Mouse (Mus musculus) kidney, embryonic 16.5 days (tissue): Measurements from ENCODE around the gene Ap1m2. TPM values are rescaled to one million over a fixed set of nuclear protein-coding genes. Genes with fewer than 3 reads are reported as not detected.
A peak's percentile ranks its signal among the peaks of the same experiment; 100 is the strongest.

Source experiments
- ATAC-seq: fragments of 200-750 bp; cut with Nextera tagmentation; 2 replicates; pipeline ENCODE4 v1.8.0; 2017; ENCODE audit warnings: moderate TSS enrichment; ENCODE audit not compliant: low FRiP score, low TSS enrichment
- H3K27ac ChIP-seq: fragments of 300-500 bp; sonication (generic); 2 replicates; pipeline ENCODE4 v1.5.1; 2014; ENCODE audit warnings: low read length
- H3K27me3 ChIP-seq: fragments of 300-500 bp; sonication (generic); 2 replicates; pipeline ENCODE4 v1.6.1; 2014; ENCODE audit warnings: low read length, control low read depth, mixed read lengths; ENCODE audit not compliant: insufficient read depth
- H3K36me3 ChIP-seq: fragments of 300-500 bp; sonication (generic); 2 replicates; pipeline ENCODE4 v1.6.1; 2014; ENCODE audit warnings: low read length, control low read depth, mixed read lengths; ENCODE audit not compliant: insufficient read depth
- H3K4me1 ChIP-seq: fragments of 300-500 bp; sonication (generic); 2 replicates; pipeline ENCODE4 v1.6.1; 2014; ENCODE audit warnings: low read length, control low read depth, mixed read lengths; ENCODE audit not compliant: insufficient read depth
- H3K4me2 ChIP-seq: fragments of 300-500 bp; sonication (generic); replicated peaks from 2 replicates; pipeline ENCODE4 v1.6.1; 2014; ENCODE audit warnings: low read depth, low read length
- H3K4me3 ChIP-seq: fragments of 300-500 bp; sonication (generic); 2 replicates; pipeline ENCODE4 v1.5.1; 2014; ENCODE audit warnings: mild to moderate bottlenecking, low read length
- H3K9ac ChIP-seq: fragments of 300-500 bp; sonication (generic); replicated peaks from 2 replicates; pipeline ENCODE4 v1.6.1; 2014; ENCODE audit warnings: low read length
- H3K9me3 ChIP-seq: fragments of 300-500 bp; sonication (generic); 2 replicates; pipeline ENCODE4 v1.6.1; 2016; ENCODE audit warnings: low read length, control low read depth
- WGBS: fragments of 180-500 bp; shearing (Covaris S2); extraction: QIAGEN DNeasy Blood & Tissue Kit; methylation state at CpG from one replicate; pipeline ENCODE4 v1.1.7; 2014; 5-methylcytosine and 5-hydroxymethylcytosine counted together
- polyA plus RNA-seq: library from polyadenylated mRNA; unstranded; fragments of >200 nt; fragmentation: Nextera tagmentation; extraction: Ambion mirVana; gene quantifications from 2 replicates; pipeline ENCODE4 v1.2.1, GENCODE M21; 2015

Gene Ap1m2
- 45.2 and 48.9 TPM in 2 replicates for polyA plus RNA-seq

DNA sequence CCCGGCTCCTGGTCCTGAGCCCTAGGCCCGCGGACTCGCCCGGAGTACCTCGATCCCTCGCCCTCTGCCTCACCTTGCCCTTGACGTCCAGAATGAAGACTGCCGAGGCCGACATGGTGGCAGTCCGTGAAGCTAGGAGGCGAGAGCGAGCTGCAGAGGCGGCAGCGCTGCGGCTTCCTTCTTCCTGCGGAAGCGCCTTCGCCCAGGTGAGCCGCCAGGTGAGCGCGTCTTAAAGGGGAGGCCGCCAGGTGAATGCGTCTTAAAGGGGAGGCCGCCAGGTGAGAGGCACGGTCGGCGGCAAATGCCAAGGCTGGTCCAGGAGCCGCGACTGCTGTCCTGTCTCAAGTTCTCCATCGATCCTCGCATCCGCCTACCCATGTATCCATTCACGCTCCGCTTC is at the start of gene Ap1m2:
Ap1m2 (minus strand) TSS at position 204 of the 400 bp plus-strand sequence.
- H3K4me2 ChIP-seq = peak within 1 kb of the TSS; percentile 46
- no peak for ATAC-seq
- H3K4me3 ChIP-seq = peak within 1 kb of the TSS; percentile 46
- 9% methylated on average over 32 of the region's 35 CpGs for WGBS
- peak within 1 kb of the TSS; percentile 48 for H3K9ac ChIP-seq
- H3K9me3 ChIP-seq = no peaks in the 10 kb centered on the region
- peaks cover 10% of the 10 kb centered on the region for H3K27me3 ChIP-seq
- no peak within 1 kb of the TSS for H3K27ac ChIP-seq
- H3K36me3 ChIP-seq = no peaks in the 10 kb centered on the region
- H3K4me1 ChIP-seq = 0 out of 2 replicates have a peak, but pooled peaks cover 4% of the 10 kb centered on the region

DNA sequence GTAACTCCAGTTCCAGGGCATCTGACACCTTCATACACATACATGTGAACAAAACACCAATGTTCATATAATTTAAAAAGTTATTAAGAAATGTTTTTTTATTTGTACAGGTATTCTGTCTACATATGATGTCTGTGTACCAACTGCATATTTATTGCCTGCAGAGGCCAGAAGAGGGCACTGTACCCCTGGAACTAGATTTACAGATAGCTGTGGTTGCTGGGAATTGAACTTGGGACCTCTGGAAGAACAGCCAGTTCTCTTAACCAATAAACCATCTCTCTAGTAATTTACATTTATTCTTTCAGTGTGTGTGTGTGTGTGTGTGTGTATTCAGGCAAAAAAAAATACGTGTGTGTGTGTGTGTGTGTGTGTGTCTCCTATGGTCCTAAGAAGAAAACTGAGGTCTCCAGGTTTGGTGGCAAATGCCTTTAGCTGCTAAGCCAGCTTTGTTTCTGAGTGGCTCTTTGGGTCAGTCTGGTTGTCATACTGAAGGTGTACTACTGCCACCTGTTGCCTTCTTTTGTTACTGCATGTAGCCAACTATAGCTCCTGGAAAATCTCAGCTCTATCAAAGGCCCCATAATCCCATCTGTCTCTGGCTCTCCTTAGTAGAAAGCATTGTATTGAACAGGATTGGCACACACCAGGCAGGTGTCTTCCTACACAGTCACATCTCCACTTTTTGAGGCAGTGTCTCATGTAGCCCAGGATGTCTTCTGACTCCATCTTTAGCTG is 45.0 kb upstream of the Ap1m2 start:
- Histone ChIP-seq H3K9ac (no peak overlapping the region), H3K4me3 (no peak overlapping the region), H3K9me3 (no peaks in the 10 kb centered on the region), H3K36me3 (peaks cover 7% of the 10 kb centered on the region), H3K27ac (no peak overlapping the region), H3K4me1 (peaks cover 11% of the 10 kb centered on the region), H3K27me3 (no peaks in the 10 kb centered on the region), H3K4me2 (no peak overlapping the region)
- peak; percentile 28; the same call in 1 of the 2 replicates for ATAC-seq
- WGBS = 0% methylated on average over 1 of the region's 1 CpGs

DNA sequence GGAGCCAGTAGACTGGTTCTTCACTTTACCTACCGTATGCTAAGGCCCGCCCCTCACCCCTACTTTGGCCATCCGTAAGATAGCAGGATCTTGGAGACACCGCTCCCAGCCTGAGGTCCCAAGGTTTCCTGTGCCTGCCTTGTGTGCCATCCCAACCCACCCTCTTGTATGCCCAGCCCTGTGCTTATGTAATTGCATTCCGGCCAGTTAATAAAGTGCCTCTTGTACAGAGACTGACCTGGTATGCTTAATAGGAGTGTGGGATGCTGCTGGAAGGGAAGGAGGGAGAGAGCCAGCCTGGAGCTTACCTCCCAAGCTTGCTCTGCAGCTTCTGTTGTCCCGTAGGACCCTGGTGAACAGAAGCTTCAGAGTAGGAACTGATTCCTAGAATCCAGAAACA is 42.7 kb upstream of the Ap1m2 start:
- ATAC-seq = no peak
- H3K4me2 ChIP-seq = no peak overlapping the region
- no peak overlapping the region for H3K27ac ChIP-seq
- 83% methylated on average over 6 of the region's 6 CpGs for WGBS
- no peaks in the 10 kb centered on the region for H3K9me3 ChIP-seq
- no peaks in the 10 kb centered on the region for H3K27me3 ChIP-seq
- no peak overlapping the region for H3K9ac ChIP-seq
- peaks cover 12% of the 10 kb centered on the region for H3K36me3 ChIP-seq
- no peak overlapping the region for H3K4me3 ChIP-seq
- H3K4me1 ChIP-seq = peaks cover 12% of the 10 kb centered on the region

DNA sequence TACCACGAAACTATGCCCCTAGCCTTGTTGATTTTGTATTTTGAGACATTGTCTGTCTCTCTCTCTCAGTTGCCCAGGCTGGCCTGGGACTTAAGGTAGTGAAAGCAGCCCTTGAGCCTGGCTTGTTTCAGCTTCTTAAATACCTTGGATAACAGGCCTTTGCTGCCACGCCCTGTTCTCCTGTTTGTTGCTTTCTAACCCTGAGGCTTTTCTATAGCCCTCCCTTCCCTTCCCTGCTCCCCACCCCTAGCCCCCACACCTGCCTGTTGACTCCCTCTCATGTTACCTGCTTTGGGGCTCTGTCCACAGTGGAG is 41.2 kb upstream of the Ap1m2 start:
- peaks cover 12% of the 10 kb centered on the region for H3K4me1 ChIP-seq
- H3K4me2 ChIP-seq = no peak overlapping the region
- H3K9me3 ChIP-seq = no peaks in the 10 kb centered on the region
- no peak overlapping the region for H3K9ac ChIP-seq
- 47% methylated on average over 2 of the region's 2 CpGs for WGBS
- H3K27ac ChIP-seq = no peak overlapping the region
- ATAC-seq = no peak
- no peak overlapping the region for H3K4me3 ChIP-seq
- H3K36me3 ChIP-seq = peaks cover 21% of the 10 kb centered on the region
- no peaks in the 10 kb centered on the region for H3K27me3 ChIP-seq

DNA sequence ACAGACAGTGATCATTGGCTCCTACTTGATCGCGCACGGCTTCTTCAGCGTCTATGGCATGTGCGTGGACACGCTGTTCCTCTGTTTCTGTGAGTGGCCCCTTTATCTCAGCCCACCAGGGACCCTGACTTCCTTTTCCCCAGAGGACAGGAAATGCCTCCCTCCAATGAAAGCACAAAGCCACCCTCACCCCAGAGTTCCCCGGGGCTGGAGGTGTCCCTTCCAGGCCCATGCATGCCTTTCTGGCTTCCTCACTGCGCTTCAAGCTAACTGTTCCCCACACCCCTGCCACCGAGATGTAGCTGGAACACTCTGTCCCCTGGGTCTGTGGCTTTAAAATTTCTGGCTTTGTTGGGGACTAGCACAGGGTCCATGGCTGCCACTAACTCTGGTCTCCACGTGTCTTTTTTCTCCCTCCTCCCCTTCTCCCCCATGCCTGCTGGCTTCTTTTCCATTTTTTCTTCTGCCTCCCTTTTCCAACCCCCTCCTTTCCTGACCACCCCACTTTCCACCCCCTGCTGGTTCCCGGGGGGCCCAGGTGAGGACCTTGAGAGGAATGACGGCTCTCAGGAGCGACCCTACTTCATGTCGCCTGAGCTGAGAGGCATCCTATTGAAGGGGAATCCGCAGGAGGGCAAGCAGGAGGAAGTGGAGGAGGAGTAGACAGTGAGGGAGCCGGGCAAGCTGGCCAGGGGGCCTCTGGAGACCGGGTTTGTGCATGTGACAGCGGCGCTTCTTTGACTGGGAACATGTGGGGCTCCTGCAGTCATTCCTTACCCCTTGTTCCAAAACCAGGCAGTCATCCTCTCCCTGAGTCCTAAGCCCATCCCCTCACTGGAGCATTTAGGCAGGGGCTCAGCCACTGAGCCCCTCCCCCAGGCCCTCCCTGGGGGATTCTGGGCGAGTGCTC is 40.6 kb upstream of the Ap1m2 start:
- Histone ChIP-seq H3K4me2 (0 out of 2 replicates have a peak overlapping the region, but pooled peaks have one; percentile 7), H3K4me3 (no peak overlapping the region), H3K9me3 (no peaks in the 10 kb centered on the region), H3K4me1 (peaks cover 12% of the 10 kb centered on the region), H3K27ac (peak overlapping the region; percentile 3; the same call in 1 of the 2 replicates), H3K27me3 (no peaks in the 10 kb centered on the region), H3K9ac (peak overlapping the region; percentile 2; the same call in 1 of the 2 replicates), H3K36me3 (peaks cover 27% of the 10 kb centered on the region)
- peak; percentile 30 for ATAC-seq
- WGBS = 27% methylated on average over 20 of the region's 20 CpGs

DNA sequence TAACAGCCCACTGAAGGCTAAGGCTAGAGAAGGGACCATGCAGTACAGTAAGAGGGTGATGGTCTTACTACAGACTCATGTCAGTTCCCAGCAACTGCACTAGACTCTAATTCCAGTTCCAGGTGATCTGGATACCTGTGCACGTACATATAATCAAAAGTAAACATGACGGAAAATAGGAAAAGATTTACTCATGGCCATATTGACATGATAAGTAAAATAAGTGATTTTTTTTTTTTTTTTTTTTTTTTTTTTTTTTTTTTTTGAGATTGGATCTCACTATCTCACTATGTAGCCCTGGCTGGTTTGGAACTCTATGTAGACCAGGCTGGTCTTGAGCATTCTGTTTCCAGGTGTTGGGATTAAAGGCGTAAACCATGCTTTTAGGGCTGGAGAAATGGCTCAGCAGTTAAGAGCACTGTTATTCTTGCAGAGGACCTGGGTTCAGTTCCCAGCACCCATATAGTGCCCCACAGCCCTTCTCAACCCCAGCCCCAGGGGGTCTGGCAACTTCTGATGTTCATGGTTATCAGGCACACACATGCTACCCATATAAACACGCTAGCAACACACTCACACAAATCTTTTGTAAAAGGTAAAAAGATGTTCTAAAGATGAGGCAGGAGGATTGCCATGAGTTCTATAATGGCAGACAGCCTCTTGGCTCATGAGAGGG is 39.7 kb upstream of the Ap1m2 start:
- ATAC-seq = no peak
- 94% methylated on average over 4 of the region's 4 CpGs for WGBS
- Histone ChIP-seq H3K9me3 (no peaks in the 10 kb centered on the region), H3K9ac (no peak overlapping the region), H3K27ac (no peak overlapping the region), H3K4me2 (no peak overlapping the region), H3K4me3 (no peak overlapping the region), H3K4me1 (peaks cover 12% of the 10 kb centered on the region), H3K27me3 (no peaks in the 10 kb centered on the region), H3K36me3 (peaks cover 27% of the 10 kb centered on the region)

DNA sequence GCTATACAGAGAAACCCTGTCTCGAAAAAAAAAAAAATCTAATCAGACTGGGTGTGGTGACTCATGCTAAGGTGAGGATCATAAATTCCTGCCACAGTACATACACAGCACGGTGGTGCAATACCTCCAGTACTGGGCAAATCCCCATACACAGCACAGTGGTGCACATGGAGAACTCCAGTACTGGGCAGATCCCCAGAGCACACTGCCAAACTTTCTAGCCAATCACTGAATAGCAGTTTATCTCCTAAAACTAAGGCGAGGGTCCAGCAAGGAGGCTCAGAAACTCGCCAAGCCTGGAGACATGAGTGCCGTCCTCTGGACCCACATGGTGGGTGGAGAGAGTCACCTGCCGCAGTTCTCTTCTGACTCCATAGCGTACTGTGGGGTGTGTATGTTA is 39.0 kb upstream of the Ap1m2 start:
- Histone ChIP-seq H3K36me3 (peaks cover 27% of the 10 kb centered on the region), H3K4me2 (no peak overlapping the region), H3K9me3 (no peaks in the 10 kb centered on the region), H3K9ac (no peak overlapping the region), H3K27ac (no peak overlapping the region), H3K27me3 (no peaks in the 10 kb centered on the region), H3K4me3 (no peak overlapping the region), H3K4me1 (peaks cover 12% of the 10 kb centered on the region)
- 81% methylated on average over 7 of the region's 7 CpGs for WGBS
- no peak for ATAC-seq

DNA sequence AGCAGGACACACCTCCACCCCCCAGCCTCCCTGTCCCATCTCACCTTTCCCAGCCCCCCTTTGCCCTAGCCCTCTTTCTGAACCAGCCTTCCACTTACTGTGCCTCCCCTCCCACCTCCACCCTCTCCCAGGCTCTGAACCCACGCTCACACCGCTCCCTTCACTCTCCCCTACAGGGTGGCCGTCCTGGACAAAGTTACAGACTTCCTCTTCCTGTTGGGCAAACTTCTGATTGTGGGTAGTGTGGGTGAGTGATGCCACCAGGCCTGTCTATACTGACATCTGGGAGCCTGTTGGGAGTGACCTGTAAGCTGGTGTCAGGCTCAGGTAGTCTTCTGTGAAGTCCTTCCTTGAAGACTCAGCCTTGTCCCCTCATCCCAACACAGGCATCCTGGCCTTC is 36.0 kb upstream of the Ap1m2 start:
- Histone ChIP-seq H3K9ac (no peak overlapping the region), H3K36me3 (peaks cover 33% of the 10 kb centered on the region), H3K27me3 (no peaks in the 10 kb centered on the region), H3K4me2 (no peak overlapping the region), H3K4me1 (peaks cover 11% of the 10 kb centered on the region), H3K27ac (no peak overlapping the region), H3K9me3 (no peaks in the 10 kb centered on the region), H3K4me3 (no peak overlapping the region)
- no peak for ATAC-seq
- 85% methylated on average over 3 of the region's 3 CpGs for WGBS

DNA sequence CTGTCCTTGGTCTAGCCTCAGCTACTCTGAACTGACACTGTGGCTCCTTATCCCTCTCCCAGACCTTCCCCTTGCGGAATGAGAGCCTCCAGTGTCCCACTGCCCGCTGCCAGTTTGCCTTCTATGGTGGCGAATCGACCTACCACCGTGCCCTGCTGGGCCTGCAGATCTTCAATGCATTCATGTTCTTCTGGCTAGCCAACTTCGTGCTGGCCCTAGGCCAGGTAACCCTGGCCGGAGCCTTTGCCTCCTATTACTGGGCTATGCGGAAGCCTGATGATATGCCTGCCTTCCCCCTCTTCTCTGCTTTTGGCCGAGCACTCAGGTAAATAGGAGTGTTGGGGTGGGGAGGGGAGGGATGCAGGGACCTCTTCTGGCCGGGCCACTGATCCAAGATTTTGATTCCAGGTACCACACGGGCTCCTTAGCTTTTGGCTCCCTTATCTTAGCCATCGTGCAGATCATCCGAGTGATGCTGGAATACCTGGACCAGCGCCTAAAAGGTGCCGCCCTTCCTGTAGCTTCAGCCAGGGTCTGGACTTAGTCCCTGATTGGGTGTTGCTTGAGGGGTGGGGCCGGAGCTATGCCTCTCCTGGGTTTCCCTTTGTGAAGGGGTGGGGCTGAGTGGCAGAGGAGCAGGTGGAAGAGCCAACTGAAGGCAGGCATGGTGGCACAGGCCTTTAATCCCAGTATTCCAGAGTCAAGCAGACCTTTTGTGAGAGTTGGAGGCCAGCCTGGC is 34.7 kb upstream of the Ap1m2 start:
- peaks cover 44% of the 10 kb centered on the region for H3K36me3 ChIP-seq
- H3K9ac ChIP-seq = no peak overlapping the region
- ATAC-seq = no peak
- H3K4me2 ChIP-seq = no peak overlapping the region
- H3K4me3 ChIP-seq = no peak overlapping the region
- no peak overlapping the region for H3K27ac ChIP-seq
- H3K4me1 ChIP-seq = no peaks in the 10 kb centered on the region
- no peaks in the 10 kb centered on the region for H3K27me3 ChIP-seq
- WGBS = 76% methylated on average over 16 of the region's 16 CpGs
- no peaks in the 10 kb centered on the region for H3K9me3 ChIP-seq
